Mouse (Mus musculus): ENCODE measurements around the gene Cnot3.
"Not testable (repeated sequence)": the region's sequence is repeated elsewhere in the genome, so short reads cannot be mapped to it uniquely, and the experiment has no call there.

Cnot3 gene

DNA sequence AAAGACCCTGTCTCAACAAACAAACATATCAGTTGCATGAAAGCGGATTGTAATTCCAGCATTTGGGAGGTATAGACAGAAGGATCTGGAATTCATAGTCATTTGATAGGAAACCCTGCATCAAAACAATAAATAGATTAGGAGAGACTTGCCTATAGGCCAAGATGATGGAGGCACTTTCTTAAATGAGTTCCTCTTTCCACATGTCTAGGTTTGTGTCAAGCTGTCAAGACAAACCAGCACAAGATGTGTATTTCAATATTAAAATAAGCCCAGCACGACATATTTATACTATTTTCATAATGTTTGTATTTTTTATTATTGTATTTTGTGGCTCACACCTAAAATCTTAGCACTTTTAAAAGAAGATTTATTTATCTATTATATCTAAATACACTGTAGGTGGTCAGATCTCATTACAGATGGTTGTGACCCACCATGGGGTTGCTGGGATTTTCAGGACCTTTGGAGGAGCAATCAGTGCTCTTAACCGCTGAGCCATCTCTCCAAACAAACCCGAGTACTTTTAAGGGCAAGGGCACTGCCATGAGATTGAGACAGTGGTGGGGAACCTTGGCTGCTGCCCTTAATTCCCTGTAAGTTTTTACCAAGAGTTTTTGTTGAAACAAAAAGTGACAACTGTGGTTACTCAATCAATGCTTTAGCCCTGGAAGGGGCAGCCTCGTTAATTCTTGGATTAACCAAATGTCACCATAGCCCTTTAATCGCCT lies 58.2 kb downstream of the Cnot3 start:
- no peak for DNase-seq

DNA sequence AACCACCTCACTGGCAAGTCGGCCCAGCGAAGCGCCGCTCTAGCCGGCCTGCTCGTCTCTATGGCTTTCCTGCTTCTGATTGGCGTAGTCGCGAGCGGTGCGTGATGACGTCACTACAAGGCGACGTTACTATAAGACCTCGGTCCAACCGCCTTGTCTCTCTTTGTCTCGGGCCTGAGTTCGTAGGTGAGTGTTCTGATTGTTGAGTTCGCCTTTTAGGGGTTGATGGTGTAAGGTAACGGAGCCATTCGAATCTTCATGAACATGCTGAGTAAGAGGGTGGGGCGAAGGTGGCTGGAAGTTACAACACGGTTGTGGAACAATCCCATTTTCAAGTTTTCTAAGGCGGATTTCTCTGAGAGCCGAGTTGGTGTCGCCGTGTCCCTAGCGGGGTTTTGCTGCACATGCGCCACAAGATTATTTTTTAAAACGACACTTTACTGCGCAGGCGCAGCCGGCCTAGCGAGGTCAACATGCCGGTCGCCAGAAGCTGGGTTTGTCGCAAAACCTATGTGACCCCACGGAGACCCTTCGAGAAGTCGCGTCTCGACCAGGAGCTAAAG lies 58.9 kb downstream of the Cnot3 start, which contains the start of gene Rps9:
TSS of gene Rps9 (plus strand) at position 115 of the 563 bp plus-strand sequence.
- peak; percentile 94 to 95 for DNase-seq

GRCm38 (mm10) chr7:3704475-3704874 lies 59.4 kb downstream of the Cnot3 start:
- no peak for DNase-seq

GRCm38 (mm10) chr7:3705461-3705860 lies 60.4 kb downstream of the Cnot3 start:
- not testable (repeated sequence) for DNase-seq

DNA sequence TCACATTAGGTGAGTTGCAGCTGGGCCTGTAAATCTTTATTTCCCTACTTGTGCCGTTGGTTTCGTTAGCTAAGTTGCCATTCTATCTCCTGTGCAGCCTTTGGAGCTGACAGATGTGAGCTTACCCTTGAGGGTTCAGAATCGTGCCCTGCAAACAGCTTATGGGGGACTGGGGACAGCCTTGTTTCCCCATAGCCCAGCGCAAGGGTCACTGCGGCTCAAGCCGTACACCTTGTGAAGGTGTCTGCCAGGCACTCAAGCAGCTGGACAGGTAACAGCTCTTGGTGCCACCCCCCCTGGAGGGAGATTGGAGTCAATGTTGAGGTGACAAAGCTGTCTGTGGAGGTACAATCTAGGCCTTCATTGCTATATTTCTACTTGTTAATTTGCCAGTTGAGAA lies 60.8 kb downstream of the Cnot3 start:
- DNase-seq, result no peak

DNA sequence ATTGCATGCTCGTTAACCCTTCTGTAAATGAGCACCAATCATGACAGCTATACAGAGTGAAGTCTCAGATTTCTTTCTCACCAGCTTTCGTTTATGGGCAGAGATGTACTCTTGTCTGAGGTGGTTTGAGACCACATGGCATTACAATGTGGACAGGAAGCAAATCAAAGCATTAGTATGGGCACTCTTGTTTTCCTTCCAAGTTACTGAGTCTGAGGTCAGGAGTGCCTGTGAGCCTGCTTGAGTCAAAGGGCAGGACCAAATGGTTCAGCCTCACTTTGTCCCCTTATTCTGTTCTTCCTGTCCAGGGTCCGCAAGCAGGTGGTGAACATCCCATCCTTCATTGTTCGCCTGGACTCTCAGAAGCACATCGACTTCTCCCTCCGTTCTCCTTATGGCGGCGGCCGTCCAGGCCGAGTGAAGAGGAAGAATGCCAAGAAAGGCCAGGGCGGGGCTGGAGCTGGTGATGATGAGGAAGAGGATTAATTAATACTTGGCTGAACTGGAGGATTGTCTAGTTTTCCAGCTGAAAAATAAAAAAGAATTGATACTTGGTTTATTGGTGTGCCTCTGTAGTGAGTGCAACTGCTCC lies 61.4 kb downstream of the Cnot3 start:
- no peak for DNase-seq

DNA sequence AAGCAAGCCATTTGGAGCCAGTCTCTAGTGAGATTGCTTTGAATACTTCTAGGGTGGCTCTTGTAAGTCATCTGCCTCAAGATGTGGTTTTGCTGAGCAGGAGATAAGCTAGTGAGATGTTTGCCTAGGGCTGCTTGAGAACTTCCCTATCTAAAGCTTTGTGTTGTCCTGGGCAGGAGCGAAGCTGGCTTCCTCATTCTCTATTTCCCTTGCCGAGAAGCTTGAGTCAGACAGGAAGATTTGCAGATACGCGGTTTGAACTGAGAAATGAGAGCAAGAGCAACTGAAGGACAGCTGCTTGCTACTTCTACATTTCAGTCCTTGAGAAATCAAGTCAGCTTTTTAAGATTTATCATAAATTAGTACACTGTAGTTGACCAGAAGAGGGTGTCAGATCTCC lies 62.0 kb downstream of the Cnot3 start:
- DNase-seq, result no peak

GRCm38 (mm10) chr7:3707568-3708413 lies 62.7 kb downstream of the Cnot3 start:
- no peak for DNase-seq

GRCm38 (mm10) chr7:3708447-3708980 lies 63.4 kb downstream of the Cnot3 start:
- not testable (repeated sequence) for DNase-seq

- no peak for DNase-seq
These were observed 63.9 kb downstream of the Cnot3 start for GRCm38 (mm10) chr7:3709000-3709399.
